Mouse (Mus musculus) gastrocnemius, postnatal 25 days (tissue): ENCODE measurements at regions not wholly inside any gene's neighbourhood (a gene's known extent, or its start where the extent isn't known, plus 50 kb on each side); places are given as distances from the start of the nearest gene placed in this dataset.
"Not testable (repeated sequence)": the region's sequence is repeated elsewhere in the genome, so short reads cannot be mapped to it uniquely, and the experiment has no call there.

Experiments
- DNase-seq: peaks from one replicate; pipeline ENCODE4 v3.0.0; 2022

- DNase-seq, result no peak
These were observed 56.4 kb downstream of the Bod1 start for GRCm38 (mm10) chr11:31615107-31615811.

- DNase-seq, result no peak
These were observed 57.3 kb downstream of the Bod1 start for GRCm38 (mm10) chr11:31614394-31614713.

DNA sequence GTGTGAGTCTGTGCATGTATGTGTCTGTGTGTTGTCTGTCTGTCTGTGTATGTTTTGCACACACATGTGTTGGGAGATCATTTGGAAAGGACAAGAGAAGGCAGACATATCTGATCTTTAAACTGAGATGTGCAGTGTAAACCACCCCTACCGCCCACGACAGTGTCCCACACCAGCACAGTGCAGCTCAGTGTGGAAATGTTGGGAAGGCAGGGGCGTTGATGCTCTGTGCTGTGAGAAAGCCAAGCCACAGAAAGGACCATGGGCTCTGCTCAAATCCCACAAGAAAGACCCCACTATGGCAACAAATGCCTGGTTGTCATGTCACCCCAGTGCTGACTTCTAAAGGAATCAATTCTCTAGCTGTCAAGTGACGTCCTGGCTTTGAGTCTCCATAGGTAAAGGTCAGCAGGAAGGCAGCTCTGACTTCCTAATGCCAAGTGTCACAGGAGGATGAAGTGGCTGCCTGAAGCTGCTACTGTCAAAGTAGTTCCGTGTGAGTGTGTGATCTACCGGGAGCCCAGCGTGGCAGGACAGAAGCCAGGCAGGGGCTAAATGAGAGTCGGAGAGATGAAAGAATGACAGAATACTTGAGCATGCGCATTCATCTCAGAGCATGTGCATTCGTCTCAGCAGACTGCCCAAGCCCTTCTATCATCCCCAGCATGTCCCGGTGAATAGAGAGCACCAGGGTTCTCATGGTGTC lies 57.8 kb downstream of the Bod1 start:
- no peak for DNase-seq

GRCm38 (mm10) chr11:31608458-31608857 lies 63.2 kb downstream of the Bod1 start:
- DNase-seq, result no peak

GRCm38 (mm10) chr11:31601499-31601898 lies 70.2 kb downstream of the Bod1 start:
- DNase-seq, result peak; percentile 39

DNA sequence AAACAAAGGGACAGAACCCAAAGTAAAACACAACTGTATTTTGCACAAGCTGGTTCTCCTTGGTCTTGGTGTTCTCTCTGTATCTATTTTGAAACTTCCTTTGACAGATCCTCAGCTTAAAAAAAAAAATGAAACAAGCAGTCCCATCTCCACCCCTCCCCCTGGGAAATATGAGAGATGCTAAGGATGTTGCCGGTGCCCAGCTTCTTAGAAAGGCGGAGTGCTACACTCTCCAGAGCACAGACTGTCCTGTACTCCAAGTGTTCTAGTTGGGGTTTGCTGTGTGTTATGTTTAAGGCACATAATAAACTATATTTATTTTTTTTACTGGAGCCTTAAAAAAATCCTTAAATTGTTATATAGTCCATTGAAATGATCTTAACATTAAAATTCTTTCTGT lies 78.1 kb downstream of the Bod1 start:
- no peak for DNase-seq

- peak; percentile 81 for DNase-seq
These were observed 79.6 kb downstream of the Bod1 start for GRCm38 (mm10) chr11:31592061-31592460.

DNA sequence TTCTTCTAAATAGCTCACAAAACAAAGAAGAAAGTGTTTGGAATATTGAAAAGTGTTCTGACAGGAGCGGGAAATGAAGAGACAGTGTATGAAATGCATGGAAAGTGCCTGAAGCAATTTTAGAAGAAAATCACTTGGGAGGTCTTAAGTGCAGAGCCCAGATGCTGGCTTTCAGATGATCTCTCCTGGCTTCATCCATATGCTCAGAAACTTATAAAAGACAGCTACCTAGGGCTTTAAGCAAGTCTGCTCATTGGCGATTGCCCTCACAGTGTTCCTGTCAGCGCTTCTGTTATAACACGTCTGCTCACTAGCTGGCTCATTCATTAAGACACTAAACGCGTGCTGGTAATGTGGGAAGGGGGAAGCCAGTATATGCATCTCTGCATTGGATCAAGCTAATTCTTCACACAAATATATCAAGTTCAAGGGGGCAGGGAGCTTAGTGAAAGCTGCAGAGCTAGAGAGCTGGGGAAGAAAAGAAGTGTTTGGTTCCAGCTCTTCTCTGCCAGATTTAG lies 80.6 kb downstream of the Bod1 start:
- no peak for DNase-seq

- DNase-seq, result no peak
These were observed 96.7 kb downstream of the Bod1 start for GRCm38 (mm10) chr11:31574941-31575340.

DNA sequence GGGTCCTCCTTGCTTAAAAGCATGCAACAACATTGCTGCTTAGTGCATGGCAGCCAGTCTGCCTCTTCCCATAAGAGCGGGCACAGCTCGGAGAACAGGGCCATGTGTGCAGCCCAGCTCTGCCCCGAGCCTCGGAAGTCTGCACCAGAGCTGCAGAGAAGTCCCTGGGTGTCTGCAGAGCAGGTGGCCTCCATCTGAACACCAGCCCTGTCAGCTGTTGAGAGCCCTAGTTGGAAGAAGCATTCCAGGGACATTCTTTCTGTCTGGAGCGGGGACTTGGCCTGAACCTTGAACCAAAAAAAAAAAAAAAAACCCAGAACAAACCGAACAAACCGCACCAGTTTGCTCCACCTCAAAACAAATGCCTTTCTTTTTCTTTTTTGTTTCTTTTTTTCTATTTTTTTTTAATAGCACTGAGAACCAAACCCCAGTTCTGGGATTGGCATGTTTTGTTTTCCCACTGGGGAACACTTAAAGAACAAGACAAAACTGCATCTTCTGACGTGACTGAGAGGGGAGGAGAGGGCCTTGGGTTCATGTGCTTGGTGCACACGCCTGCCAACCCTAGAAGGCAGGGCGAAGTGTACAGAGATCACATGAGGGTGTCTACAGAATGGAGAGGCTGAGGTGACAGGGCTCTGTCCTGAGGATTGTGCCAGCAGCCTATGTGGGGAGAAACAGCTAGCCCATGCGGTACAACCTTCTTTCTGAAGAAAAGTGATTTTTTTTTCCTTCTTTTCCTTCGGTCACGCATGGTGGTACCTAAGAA lies 106.8 kb downstream of the Bod1 start:
- DNase-seq, result peak; percentile 52

DNA sequence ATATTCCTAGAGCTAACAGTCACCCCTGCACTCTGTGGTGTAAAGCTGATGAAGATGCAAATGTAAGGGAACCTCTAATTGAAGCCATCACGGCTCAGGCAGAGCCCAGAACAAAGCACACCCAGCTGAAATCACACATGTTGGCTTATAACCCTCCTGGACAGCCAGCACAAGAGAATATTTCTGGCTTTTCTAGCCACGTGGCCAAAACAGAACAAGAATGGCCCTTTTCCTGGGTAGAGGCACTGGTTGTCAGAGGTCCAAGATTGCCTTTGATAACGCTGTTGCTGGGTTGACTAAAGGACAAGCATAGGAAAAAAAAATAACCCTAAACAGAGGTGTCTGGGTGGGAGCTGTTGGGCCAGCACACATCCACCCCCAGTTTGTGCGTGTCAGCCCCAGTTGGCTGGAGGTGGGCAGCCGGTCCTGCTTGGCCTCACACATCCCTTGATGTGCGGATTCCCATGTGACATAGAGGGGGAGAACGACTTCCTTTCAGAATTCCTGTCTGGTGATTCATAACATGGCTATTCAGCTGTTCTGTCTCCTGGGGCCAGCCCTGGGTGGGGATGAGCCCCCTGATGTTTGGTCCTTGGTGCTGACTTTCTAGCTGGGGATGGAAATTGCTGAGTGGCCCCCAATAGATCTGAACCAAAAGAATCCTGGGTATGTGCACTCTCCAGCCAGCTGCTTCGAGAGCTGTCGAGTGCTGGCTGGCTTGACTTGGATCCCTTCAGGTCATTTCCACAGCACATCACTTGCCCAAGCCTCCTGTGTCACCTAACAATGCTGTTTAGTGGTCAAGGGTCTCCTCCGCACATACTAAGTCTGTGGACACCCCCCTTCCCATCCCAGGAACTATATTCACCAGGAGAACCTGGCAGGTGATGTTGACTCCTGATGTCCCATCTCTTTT lies 107.6 kb downstream of the Bod1 start:
- DNase-seq, result peak; percentile 62

DNA sequence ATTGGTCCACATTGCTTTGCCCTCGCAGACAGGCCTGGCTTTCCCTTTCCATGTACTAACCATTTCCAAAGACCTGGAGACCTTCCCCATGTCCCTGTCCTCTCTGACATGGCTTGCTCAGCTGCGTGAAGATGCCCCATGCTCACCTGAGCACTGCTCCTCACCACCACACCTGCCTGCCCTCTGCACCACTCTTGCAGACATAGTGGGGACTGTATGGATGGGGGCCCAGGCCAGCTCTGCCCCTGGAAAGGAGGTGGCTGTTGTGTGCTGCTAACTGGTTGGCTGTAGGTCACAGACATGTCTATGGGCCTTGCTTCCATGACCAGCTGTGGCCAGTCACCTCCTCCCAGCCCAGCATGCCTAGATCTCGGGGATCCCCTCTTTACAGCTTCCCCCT lies 108.7 kb downstream of the Bod1 start:
- no peak for DNase-seq

- no peak for DNase-seq
These were observed 110.9 kb downstream of the Bod1 start for GRCm38 (mm10) chr11:31560775-31561174.

GRCm38 (mm10) chr11:31555042-31555441 lies 116.6 kb downstream of the Bod1 start:
- no peak for DNase-seq

DNA sequence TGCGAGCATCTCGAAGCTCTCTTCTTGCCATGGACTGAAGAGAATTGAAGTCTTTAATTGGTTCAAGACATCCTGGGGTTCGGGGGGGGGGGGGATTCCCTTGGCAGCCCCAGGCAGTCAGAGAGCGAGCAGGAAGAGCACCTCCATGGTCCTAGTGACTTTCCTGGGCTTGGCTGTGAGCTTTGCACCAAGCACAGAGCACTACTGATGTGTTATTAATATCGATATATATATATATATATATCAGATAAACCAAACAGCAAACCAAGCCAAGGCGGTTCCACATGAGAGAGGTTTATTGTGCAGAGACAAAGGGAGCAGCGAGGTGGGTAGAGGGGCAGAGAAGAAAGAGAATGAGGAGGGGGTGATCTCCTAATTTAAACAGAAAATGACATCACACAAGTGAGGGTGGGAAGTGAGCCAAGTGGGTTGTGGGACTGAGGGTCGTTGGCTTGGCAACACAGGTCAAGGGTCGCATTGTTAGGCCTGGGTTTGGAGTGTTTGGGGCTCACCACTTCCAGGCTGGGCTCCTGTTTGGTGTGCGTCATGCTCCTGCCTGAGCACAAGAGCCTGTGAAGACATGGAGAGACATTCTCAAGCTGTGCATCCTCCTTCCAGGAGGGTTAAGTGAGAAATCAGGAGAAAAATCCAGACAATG lies 119.9 kb downstream of the Bod1 start:
- no peak for DNase-seq

DNA sequence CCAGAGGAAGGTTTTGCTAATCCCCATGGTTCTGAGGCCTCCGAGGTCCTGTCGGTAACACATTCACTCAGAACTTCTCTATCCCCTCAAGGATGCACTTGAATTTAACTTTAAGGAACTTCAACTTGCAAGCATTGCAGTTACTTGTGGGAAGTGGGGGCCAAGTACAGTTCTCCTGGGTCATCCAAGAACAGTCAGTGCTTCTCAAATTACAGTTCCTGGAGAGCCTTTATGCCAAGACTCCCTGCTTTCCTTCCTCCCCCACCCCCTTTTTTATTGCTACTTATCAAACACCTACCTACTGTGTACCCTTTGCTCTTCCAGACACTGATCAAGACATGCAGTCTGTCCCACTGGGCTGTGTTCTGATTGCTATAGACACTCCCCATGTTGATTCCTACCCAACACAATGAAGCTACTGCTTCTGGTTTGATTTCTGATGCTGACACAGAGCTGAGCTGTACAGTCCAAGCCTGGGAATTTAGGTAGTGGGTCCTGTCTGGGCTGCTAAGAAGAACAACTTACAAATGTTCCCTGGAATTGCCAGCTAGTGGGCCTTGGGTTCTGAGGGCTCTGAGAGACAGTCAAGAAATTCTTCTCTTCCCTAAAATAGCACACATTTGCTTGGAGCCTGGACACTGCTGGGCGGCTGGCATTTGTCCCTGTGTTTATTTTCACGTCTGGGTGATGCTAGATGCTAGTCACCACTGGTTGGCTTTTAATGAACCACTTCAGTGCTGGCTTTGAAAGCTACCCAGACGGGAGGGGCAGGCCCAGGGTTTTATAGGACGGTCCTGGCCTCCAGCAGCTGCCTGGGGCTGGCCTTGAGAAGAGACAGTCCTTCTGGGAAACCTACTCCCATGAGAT lies 120.7 kb downstream of the Bod1 start:
- DNase-seq, result peak; percentile 75

- not testable (repeated sequence) for DNase-seq
These were observed 126.2 kb downstream of the Bod1 start for GRCm38 (mm10) chr11:31545514-31545913.

DNA sequence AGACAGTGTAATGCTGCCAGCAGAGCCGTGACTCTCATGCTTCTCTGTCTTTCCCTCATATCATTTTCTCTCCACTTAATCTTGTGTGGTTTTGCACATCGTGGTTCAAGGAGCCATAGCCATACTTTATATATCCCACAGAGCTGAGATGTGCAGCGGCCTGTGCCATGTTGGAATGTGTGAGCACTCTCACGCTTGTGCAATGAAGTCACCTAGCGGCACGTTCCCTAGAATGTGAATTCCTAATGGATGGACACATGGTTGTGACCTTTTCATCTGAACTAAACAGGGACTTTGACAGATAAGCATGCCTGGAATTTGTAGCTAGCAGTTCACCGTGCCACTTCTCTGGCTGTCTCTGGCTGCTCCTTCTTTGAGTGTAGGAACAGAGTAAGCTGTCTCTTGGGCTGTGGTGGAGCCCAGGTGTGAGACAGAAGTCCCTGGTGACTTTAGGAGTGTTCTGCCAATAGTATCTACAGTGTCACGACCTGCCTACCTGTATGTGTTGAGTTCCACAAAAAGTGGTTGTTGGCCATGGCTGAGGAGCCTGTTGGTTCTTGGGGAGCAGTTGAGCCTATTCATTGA lies 129.0 kb downstream of the Bod1 start:
- no peak for DNase-seq

DNA sequence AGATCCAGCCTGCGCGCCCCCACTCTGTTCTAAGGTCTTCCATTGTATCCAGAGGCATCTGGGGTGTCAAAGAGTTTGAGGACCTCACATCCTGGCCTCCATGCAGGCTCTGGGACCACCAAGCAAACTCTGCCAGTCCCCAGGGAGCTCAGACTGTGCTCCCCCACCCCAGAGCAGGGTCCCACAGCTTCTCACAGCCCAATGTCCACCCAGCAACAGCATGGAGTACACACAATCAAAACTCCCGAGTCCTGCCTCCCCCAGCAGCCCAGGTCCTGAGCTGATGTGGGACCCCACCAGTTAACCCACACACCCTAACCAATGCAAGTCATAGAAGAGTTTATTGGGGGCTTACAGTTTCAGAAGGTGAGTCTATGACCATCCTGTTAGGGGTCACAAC lies 130.3 kb downstream of the Bod1 start:
- no peak for DNase-seq

DNA sequence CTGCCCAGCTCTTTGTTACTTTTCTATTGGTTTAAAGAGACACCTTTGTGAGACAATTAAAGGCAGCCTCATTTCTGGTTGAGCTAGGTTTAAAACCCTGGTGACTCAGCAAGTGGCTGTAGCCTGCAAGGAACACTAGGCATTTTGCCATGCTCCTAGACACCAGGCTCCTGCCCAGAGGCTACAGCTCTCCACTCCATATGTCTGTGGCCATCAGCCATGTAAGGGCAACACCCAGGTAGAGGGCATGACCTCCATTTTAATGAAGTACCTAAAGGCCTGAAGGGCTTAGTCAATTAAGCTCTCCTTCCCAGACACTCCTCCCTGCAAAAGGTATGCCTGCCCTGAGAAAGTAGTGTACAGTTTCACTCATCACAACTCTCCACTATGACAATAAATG lies 130.9 kb downstream of the Bod1 start:
- DNase-seq, result no peak
